Mouse (Mus musculus) CH12.LX (cell line): ENCODE data around the gene Pde3a.

Source experiments
- CTCF ChIP-seq, 2 experiments: IDR thresholded peaks in 1 of 2; conservative IDR thresholded peaks in 1 of 2; 2 replicates each; pipeline ENCODE4 v1.5.1; 2011 to 2012; ENCODE audit warnings: low read depth in 2 of 2, low read length in 2 of 2, improper control_type of control experiment in 1 of 2, inconsistent platforms in 1 of 2, mild to moderate bottlenecking in 1 of 2, moderate library complexity in 1 of 2
- EP300 ChIP-seq: IDR thresholded peaks from 2 replicates; pipeline ENCODE4 v1.6.1; 2011; ENCODE audit warnings: low read length, improper control_type of control experiment
- GABPA ChIP-seq: IDR thresholded peaks from 2 replicates; pipeline ENCODE4 v1.6.1; 2012; ENCODE audit warnings: low read depth, low read length, improper control_type of control experiment, inconsistent platforms; ENCODE audit not compliant: insufficient replicate concordance
- POLR2A ChIP-seq: IDR thresholded peaks from 2 replicates; pipeline ENCODE4 v1.6.1; 2011; ENCODE audit warnings: low read depth, mild to moderate bottlenecking, improper control_type of control experiment, low read length
- RCOR1 ChIP-seq: conservative IDR thresholded peaks from 2 replicates; pipeline ENCODE4 v1.6.1; 2012; ENCODE audit warnings: low read depth, mild to moderate bottlenecking, inconsistent platforms, low read length, improper control_type of control experiment
- SIN3A ChIP-seq: IDR thresholded peaks from 2 replicates; pipeline ENCODE4 v1.6.1; 2012; ENCODE audit warnings: low read length, improper control_type of control experiment, inconsistent platforms
- TCF12 ChIP-seq: IDR thresholded peaks from 2 replicates; pipeline ENCODE4 v1.6.1; 2014; ENCODE audit warnings: low read depth, mild to moderate bottlenecking, inconsistent platforms, low read length, improper control_type of control experiment

DNA sequence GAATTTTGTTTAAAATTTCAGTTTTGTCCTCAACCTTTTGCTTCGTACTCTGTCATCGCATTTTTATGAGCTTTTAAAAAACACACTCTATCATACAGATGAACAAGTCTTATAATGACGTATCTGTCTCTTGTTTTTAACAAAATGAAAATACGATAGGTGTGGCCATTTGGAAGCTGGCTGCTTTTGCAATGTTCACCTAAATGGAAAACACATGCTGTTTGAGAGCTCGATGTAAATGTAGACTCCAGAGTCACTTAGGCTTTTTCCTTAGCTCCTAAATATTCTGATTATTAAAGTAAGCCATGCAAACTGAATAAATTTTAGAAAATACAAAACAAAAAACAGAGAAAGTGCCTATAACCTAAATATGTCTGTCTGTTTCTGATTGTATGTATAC, 101.2 kb downstream of the Pde3a start:
- TF ChIP-seq GABPA, result no peak
- no peak for TF ChIP-seq TCF12
- TF ChIP-seq EP300, result no peak
- TF ChIP-seq POLR2A, result no peak
- TF ChIP-seq CTCF (conservative IDR thresholded peaks at IDR 0.05 in 1 of 2, IDR thresholded peaks at IDR 0.05 in 1 of 2; ENCODE audit: low read depth in 2 of 2, low read length in 2 of 2), result no peak
- TF ChIP-seq RCOR1, result no peak
- no peak for TF ChIP-seq SIN3A
